Mouse (Mus musculus) kidney, postnatal 4 days (tissue): ENCODE results near the gene Ehbp1.

ENCODE experiments used
- DNase-seq, 2 experiments: peaks; one replicate each; pipeline ENCODE4 v3.0.0; 2021; ENCODE audit warnings: mixed read lengths in 2 of 2

Ehbp1 gene

DNA sequence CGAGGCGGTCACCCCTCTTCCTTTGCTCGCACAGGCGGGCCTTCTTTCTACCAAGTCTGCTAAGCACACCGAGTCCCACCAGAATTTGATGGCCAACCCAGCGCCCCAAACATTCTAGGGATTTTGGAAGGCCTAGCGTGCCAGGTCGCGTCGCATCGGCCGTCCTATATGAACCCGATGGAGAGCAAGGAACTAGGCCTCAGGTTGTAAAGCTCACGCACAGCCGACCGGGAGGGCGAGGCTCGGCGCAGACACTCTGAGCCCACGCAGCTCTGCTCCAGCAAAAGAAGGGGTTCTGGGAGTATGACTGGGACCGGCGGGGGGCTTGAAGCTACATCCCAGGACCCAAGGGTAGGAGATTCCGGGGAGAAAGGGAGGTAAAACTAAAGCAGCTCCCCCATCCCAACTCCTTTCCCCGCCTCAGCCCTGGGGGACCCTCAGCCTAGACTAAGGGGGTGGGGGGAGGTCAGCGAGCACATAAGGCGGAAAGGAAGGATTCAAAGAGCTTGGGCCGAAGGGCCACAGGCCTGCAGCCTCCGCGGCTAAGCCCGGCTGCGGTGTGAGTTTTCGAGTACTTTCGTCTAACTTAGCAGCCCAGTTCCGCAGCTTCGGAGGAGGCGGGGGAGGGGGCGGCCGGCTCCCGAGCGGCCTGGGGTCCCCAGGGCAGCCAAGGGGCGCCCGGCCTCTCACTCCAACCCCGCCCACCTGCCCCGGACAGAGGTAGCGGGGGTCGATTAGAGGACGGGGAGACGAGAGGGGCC is 341.6 kb downstream of the Ehbp1 start:
- peak; percentile 41 to 52 for DNase-seq

- peak; percentile 10 to 36 for DNase-seq
These were observed 342.4 kb downstream of the Ehbp1 start for GRCm38 (mm10) chr11:21999396-22000315.

DNA sequence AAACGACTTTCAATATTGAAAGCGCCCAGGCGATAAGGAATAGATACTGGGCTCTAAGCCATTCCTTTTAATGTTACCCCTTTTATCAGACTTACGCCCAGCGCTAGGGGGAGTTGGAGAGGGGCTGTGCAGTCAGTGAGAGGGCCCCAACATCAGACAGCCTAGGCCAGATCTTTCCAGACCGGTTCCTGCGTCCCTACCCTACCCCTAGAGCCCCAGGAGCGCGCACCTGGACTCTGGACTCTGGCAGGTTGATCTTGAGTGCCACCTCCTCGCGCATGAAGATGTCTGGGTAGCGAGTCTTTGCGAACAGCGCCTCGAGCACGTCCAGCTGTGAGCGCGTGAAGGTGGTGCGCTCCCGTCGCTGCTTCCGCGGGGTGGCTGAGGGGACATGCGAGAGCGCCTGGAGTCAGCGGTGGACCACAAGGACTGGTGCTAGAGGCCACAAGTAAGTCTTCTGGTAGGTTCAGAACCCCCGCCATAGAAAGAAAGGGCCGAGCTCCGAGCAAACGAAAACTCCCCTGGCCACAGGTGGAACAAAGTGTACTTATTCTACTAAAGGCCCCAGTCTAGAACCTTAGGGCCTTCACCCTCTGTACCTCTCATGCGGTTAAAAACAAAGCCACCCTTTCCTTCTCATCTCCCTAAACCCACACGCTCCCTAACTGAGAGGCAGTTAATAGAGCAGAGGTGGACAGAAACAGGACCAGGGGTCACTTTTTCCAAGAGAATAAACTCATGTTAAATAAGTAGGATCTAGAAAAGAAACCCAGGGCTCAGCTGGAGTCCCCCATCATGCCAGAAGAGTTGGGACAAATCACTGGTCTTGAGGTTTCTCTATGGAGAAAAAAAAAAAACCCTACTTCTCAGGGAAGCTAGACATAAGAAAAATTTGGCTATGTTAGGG is 343.7 kb downstream of the Ehbp1 start:
- peak; percentile 31 to 52 for DNase-seq

GRCm38 (mm10) chr11:21997561-21998140 is 344.4 kb downstream of the Ehbp1 start:
- peak; percentile 29 to 38 for DNase-seq

GRCm38 (mm10) chr11:21996661-21997560 is 345.2 kb downstream of the Ehbp1 start:
- DNase-seq: peak; percentile 43 to 60

GRCm38 (mm10) chr11:21996325-21996647 is 345.8 kb downstream of the Ehbp1 start:
- no peak for DNase-seq

GRCm38 (mm10) chr11:21995534-21996324 is 346.4 kb downstream of the Ehbp1 start:
- peak; percentile 30 to 49 for DNase-seq

DNA sequence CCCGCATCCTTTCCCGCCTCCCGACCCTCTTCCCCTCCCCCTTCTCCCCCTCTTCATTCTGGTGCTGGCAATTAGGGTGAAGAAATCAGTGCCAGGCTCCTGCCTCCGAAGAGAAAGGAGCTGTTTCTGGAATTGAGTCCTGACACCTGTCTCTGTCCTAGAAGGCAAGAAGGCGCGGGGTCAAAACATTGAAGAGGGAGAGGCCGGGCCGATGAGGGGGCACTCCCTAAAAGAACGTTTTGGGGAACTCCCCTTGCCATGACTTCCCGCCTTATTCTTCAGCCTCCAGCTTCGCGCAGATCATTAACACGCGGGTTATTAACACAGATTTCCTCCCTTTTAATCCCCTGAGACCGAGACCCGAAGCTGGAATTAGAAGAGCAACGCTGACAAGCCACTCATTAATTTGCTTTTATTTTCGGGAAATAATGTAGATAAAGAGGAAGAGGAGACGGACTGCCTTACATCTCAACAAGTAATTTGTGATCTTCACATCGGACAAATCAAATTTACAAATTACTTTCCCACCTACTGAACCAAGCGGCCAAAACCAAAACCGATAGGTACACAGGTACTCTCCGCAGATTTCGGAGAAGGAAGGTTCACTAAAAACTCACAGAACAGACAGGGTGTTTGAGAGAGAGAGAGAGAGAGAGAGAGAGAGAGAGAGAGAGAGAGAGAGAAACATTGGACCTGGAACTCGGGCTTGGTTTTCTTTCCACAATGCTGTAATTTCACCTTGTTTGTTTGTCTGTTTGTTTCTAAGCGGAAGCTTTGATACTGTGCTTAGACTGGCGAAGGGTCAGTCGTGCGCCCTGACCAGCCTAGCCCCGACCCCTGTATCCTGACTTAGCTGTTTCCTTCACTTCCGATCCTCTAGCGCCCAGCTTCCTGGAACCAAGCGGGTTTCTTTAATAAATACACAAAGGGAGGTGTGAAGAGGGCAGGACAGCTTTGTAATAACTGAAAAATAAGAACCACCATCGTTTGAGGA is 347.4 kb downstream of the Ehbp1 start:
- peak; percentile 16 to 37 for DNase-seq

DNA sequence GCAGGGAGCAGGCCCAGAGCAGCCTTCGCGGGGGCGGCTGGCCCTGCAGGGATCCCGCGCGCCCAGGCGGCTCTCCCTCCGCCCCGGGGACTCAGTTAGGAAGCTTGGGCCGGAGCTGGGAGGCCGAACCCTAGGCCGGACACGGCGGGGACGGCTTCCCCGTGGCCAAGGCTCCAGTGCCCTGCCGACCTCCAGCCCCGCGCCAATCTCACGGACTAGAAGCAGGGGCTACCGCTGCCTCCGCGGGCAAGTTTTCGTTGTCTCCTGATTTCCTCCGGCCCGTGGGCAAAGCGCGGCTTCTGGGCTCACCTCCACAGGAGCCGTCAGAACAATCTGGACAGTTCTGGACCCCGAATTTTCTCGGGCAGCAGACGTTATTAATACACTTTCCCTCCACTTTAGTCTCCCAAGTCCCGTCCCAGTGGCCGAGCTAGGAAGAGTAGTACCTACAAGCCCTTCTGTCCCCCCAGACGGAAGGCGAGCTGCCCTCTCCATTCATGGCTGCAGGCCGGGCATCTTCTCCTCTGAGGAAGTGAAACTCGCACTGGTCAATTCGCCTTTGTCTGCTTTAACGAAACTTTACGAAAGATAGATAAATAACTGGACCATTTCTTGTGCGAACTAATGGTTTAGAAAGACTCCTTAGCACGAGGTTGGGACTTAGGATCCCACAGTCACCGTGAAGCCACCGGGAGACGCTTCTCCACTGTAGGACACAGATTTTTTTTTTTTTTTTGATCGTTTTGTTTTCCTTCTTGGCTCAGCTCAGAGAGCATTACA is 348.3 kb downstream of the Ehbp1 start:
- DNase-seq: peak; percentile 54 to 72

- peak; percentile 21 to 59 for DNase-seq
These were observed 349.1 kb downstream of the Ehbp1 start for GRCm38 (mm10) chr11:21992761-21993596.

GRCm38 (mm10) chr11:21988398-21988946 is 353.6 kb downstream of the Ehbp1 start:
- DNase-seq: no peak

DNA sequence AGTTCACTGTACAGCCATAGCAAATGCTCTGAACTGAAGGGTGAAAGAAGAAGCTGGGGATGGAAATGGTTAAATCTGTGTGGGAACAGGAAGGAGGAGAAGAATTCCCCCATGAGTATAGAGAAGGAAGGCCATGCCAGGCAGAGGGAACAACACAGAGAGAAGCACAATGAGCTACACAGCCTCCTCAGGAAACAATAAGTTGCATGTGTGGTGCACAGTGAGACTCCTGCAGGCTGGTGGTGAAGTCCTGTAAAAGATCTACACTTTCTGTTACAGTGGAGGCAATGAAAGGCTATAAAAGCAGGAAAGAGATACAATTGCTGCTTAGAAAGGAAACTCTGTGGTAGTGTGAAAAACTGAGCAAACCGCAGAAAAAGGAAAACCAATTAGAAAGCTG is 357.0 kb downstream of the Ehbp1 start:
- no peak for DNase-seq

DNA sequence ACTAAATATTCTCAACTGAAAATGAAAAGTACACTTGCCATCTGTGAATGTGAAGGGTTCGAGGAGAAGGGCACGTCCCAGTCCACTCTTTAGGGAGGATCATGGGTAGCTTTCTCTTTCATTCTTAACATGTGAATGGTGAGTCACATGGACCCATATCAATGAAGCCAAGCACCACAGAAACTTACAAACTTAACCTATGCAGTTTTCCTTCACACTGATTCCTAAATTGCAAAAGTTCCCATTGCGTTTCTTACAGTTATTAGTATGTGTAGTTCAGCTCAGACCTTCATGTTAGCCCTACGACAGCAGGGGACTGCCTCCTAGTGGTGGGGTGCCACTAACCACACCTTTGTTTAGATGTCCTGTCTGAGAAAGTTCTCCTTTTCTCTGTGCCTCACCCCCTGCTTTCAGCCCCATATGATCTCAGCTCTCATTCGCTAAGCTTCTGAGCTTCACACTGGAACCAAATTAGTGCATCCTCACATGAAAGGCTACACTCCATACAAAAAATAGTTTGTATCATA is 368.0 kb downstream of the Ehbp1 start:
- no peak for DNase-seq

GRCm38 (mm10) chr11:21973597-21973996 is 368.5 kb downstream of the Ehbp1 start:
- DNase-seq: no peak

- no peak for DNase-seq
These were observed 373.2 kb downstream of the Ehbp1 start for GRCm38 (mm10) chr11:21968922-21969321.
